Mouse (Mus musculus): ENCODE results near the gene Gm26992. TPM values are rescaled to one million over a fixed set of nuclear protein-coding genes. Genes with fewer than 3 reads are reported as not detected.

Gm26992 gene
- not detected in 2 replicates for polyA plus RNA-seq (2021; fragmentation: Nextera tagmentation)
- long read RNA-seq, experiment 1, partial matches to known transcripts = 0 of 4 reads
- long read RNA-seq, experiment 1, other reads (novel, unspliced or antisense) = 4 of 4 reads
- long read RNA-seq, experiment 2 = 0 reads

DNA sequence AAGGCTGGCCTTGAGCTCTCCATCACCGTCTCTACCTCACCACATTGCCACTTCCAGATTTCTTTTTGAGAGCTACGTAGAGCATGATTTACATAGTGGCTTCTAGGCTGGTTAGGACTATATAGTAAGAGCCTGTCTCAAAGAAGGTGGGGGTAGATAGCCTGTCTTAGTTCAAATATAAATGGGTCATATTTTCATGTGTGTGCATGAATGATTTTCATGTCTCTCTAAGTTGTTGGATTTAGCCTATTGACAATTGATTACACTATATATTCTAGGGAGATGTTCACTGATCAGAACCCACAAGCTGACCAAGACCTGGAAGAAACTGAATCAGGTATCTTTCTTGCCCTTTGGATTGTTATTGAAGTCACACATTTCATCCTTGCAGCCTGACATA, at the start of gene Gm26992:
TSS of gene Gm26992 (plus strand) at position 301 of the 400 bp plus-strand sequence.

DNA sequence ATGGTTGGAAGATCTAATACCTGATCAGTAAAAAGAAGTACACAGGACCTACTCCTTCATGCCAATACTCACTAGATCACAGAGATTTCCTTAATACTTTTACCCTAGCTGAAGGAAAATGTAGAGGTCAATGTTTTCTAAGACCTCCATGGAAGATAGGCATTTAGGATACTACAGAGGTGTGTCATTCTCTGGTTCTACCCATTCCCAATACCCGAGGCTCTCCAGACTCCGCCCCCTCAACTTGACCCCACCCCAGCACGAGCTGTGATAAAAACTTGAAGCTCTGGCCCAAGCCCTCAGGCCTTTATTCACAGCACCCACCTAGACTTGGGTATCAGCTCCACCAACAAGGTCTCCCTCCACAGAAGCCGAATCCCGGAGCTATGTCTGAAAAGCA, 7.6 kb upstream of the Gm26992 start, which contains the start of gene Tsx:
TSS of gene Tsx (plus strand) at position 301 of the 400 bp plus-strand sequence.

Other genes with a start within 250 kb of the Gm26992 start
- gene Nap1l2, start 235.4 kb upstream of the Gm26992 start, polyA plus RNA-seq (2021; fragmentation: Nextera tagmentation) = 64.2 and 66.8 TPM in 2 replicates
- not detected in 2 replicates for gene Cdx4, start 100.6 kb upstream of the Gm26992 start, polyA plus RNA-seq (2021; fragmentation: Nextera tagmentation)
- gene Chic1, start 65.5 kb upstream of the Gm26992 start, polyA plus RNA-seq (2021; fragmentation: Nextera tagmentation) = 4.6 and 6.5 TPM in 2 replicates
- not detected in 2 replicates for gene Tsx, start 7.5 kb upstream of the Gm26992 start, polyA plus RNA-seq (2021; fragmentation: Nextera tagmentation)
- gene Zcchc13, start 208.6 kb downstream of the Gm26992 start, polyA plus RNA-seq (2021; fragmentation: Nextera tagmentation) = not detected in 2 replicates

Measured in layer of hippocampus, adult 6 months (tissue).